Mouse (Mus musculus) T-cell, adult 66 days (primary cell): ENCODE results near the gene Gm20835. TPM values are rescaled to one million over a fixed set of nuclear protein-coding genes. Genes with fewer than 3 reads are reported as not detected.

Experiments used
- total RNA-seq, 2 experiments: library from RNA; stranded (reverse); gene quantifications; 3 replicates in 1 of 2; 4 replicates in 1 of 2; pipeline ENCODE4 v1.2.4; 2023

Gene Gm20835
- total RNA-seq, result not detected

GRCm38 (mm10) chrY:36735190-36735589 lies at the start of gene Gm20835:
Gene Gm20835, minus strand, starts transcription at chrY:36735290.

